Mouse (Mus musculus) heart, embryonic 16.5 days (tissue): ENCODE measurements at regions not wholly inside any gene's neighbourhood (a gene's known extent, or its start where the extent isn't known, plus 50 kb on each side); places are given as distances from the start of the nearest gene placed in this dataset.

Experiments
- ATAC-seq: fragments of 200-750 bp; cut with Nextera tagmentation; replicated peaks from 2 replicates; pipeline ENCODE4 v1.8.0; 2017; ENCODE audit warnings: moderate number of reproducible peaks; ENCODE audit not compliant: insufficient read depth, low FRiP score; ENCODE audit errors: extremely low read depth
- H3K27ac ChIP-seq: fragments of 300-500 bp; sonication (generic); 2 replicates; pipeline ENCODE4 v1.5.1; 2014; ENCODE audit warnings: mild to moderate bottlenecking, low read length, control low read depth, moderate library complexity
- H3K27me3 ChIP-seq: fragments of 300-500 bp; sonication (generic); 2 replicates; pipeline ENCODE4 v1.6.1; 2014; ENCODE audit warnings: low read length, mixed read lengths; ENCODE audit not compliant: control insufficient read depth, insufficient read depth
- H3K36me3 ChIP-seq: fragments of 300-500 bp; sonication (generic); 2 replicates; pipeline ENCODE4 v1.6.1; 2014; ENCODE audit not compliant: control insufficient read depth, insufficient read depth
- H3K4me1 ChIP-seq: fragments of 300-500 bp; sonication (generic); 2 replicates; pipeline ENCODE4 v1.6.1; 2014; ENCODE audit warnings: low read length, mixed read lengths; ENCODE audit not compliant: control insufficient read depth, insufficient read depth
- H3K4me2 ChIP-seq: fragments of 300-500 bp; sonication (generic); 2 replicates; pipeline ENCODE4 v1.6.1; 2014; ENCODE audit warnings: low read depth, mild to moderate bottlenecking, control low read depth, low read length
- H3K4me3 ChIP-seq: fragments of 300-500 bp; sonication (generic); 2 replicates; pipeline ENCODE4 v1.5.1; 2014; ENCODE audit warnings: mild to moderate bottlenecking, control low read depth, low read length
- H3K9ac ChIP-seq: fragments of 300-500 bp; sonication (generic); 2 replicates; pipeline ENCODE4 v1.6.1; 2014; ENCODE audit warnings: low read length, control low read depth
- H3K9me3 ChIP-seq: fragments of 300-500 bp; sonication (generic); replicated peaks from 2 replicates; pipeline ENCODE4 v1.6.1; 2016; ENCODE audit warnings: low read length; ENCODE audit not compliant: control insufficient read depth
- WGBS: fragments of 180-500 bp; shearing (Covaris S2); extraction: QIAGEN DNeasy Blood & Tissue Kit; methylation state at CpG from one replicate; pipeline ENCODE4 v1.1.7; 2014; 5-methylcytosine and 5-hydroxymethylcytosine counted together

DNA sequence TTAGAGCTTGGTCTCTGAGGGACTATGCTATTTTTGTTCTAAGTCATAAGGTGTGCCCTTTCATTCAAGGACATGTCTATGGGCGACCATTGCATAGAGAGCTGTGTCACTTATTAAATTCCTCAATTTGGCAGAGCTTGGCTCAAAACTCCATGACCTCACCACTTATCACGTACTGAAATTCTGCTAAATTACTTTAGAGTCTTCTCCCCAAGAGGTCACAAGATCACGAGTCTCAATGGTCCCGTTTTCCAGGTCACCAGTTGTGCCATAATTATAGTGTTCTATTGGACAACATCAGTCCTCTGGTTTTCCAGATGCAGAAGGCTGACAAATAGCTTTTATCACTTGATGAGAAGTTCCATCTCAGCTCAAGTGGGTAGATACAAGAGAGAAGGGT lies 576.9 kb downstream of the Dok5 start:
- H3K4me2 ChIP-seq: no peak overlapping the region
- H3K36me3 ChIP-seq: no peaks in the 10 kb centered on the region
- H3K27me3 ChIP-seq: no peaks in the 10 kb centered on the region
- WGBS: 72% methylated on average over 4 of the region's 4 CpGs
- no peak overlapping the region for H3K4me3 ChIP-seq
- H3K27ac ChIP-seq: no peak overlapping the region
- no peaks in the 10 kb centered on the region for H3K9me3 ChIP-seq
- no peak overlapping the region for H3K9ac ChIP-seq
- no peak for ATAC-seq
- no peaks in the 10 kb centered on the region for H3K4me1 ChIP-seq

DNA sequence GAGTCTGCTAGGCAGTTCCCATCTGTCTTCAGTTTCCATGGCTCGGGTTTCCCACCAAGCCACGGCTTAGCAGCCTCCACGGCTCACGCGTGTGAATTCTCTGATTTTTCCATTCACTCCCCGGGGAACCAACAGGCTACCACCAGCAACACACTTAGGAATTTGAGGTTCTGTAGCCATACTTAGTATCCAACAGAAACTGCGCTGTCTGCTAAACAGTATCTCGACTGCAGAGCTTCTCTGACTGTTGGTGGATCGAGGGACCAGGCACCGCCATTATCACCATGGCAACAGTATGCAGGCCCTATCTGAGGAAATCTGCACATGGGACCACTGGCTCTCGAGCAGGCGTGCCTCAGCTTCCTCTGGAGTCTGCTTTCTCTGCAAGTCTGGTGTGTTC lies 574.4 kb downstream of the Dok5 start:
- WGBS: 56% methylated on average over 12 of the region's 12 CpGs
- ATAC-seq: no peak
- H3K9ac ChIP-seq: no peak overlapping the region
- no peak overlapping the region for H3K4me3 ChIP-seq
- no peaks in the 10 kb centered on the region for H3K36me3 ChIP-seq
- no peaks in the 10 kb centered on the region for H3K9me3 ChIP-seq
- H3K4me2 ChIP-seq: no peak overlapping the region
- no peaks in the 10 kb centered on the region for H3K4me1 ChIP-seq
- H3K27ac ChIP-seq: no peak overlapping the region
- no peaks in the 10 kb centered on the region for H3K27me3 ChIP-seq

DNA sequence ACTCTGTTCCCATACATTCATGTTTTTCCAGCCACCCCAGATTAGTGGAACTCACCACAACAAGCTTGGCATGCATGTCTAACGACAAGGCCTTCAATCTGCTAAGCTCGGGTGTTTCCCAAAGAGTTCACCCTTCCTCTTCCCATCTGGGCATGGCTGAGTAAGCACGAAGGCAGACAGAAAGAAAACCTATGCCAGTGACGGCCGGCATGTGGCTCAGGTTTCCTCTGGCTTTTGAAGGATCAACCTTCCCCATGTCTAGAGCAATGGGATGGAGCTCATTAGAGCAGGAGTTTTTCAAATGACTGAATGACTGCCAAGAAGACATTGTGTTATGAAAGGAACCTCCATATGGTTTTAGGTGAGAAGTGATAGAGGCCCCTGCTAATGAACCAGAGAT lies 566.9 kb downstream of the Dok5 start:
- Histone ChIP-seq H3K27ac (no peak overlapping the region), H3K9me3 (no peaks in the 10 kb centered on the region), H3K4me3 (no peak overlapping the region), H3K27me3 (no peaks in the 10 kb centered on the region), H3K4me1 (no peaks in the 10 kb centered on the region), H3K9ac (no peak overlapping the region), H3K4me2 (no peak overlapping the region), H3K36me3 (no peaks in the 10 kb centered on the region)
- 63% methylated on average over 5 of the region's 5 CpGs for WGBS
- ATAC-seq: no peak

DNA sequence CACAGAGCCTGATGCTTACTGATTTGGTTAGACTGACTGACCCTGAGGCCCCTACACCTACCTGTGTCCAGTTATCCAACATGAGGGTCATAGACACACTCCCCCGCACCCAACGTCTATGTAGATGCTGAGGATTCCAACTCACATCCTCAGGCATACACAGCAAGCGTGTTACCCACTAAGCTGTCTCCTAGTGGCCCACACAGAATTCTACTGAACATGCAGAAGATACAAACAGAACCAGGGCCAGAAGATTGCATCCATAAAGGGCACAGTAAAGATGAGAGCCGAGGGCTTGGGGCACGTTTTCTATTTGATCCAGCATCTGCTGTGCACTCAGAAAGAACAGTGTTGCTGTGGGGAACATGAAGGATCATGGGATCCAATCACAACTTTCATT lies 564.0 kb downstream of the Dok5 start:
- no peak overlapping the region for H3K9ac ChIP-seq
- 79% methylated on average over 5 of the region's 5 CpGs for WGBS
- ATAC-seq: no peak

DNA sequence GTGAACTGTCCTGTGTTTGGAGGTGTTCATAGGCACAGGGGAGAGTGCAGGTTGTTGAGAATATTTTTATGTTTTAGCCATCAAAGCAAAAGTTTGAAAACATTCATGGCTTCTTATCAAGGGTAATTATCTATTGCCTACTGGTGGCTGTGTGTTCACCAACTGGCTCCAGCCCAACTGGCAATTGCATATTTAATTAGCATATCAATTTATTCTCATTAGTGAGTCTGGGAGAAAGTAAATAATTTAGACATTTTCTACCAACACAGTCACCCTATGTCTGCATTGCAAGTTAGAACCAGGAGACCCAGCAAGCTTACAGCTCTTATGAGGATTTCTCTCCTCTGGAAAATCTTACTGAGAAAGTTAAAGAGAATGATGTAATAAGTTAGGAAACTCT lies 561.0 kb downstream of the Dok5 start:
- H3K9me3 ChIP-seq: no peaks in the 10 kb centered on the region
- H3K4me3 ChIP-seq: no peak overlapping the region
- no peak overlapping the region for H3K9ac ChIP-seq
- H3K27ac ChIP-seq: no peak overlapping the region
- no peaks in the 10 kb centered on the region for H3K36me3 ChIP-seq
- H3K27me3 ChIP-seq: no peaks in the 10 kb centered on the region
- H3K4me1 ChIP-seq: no peaks in the 10 kb centered on the region
- no peak for ATAC-seq
- H3K4me2 ChIP-seq: no peak overlapping the region

More for the DNA sequence above, 564.0 kb downstream of the Dok5 start:
- Histone ChIP-seq H3K27ac (no peak overlapping the region), H3K27me3 (no peaks in the 10 kb centered on the region), H3K4me1 (no peaks in the 10 kb centered on the region), H3K9me3 (no peaks in the 10 kb centered on the region), H3K36me3 (no peaks in the 10 kb centered on the region), H3K4me2 (no peak overlapping the region), H3K4me3 (no peak overlapping the region)

DNA sequence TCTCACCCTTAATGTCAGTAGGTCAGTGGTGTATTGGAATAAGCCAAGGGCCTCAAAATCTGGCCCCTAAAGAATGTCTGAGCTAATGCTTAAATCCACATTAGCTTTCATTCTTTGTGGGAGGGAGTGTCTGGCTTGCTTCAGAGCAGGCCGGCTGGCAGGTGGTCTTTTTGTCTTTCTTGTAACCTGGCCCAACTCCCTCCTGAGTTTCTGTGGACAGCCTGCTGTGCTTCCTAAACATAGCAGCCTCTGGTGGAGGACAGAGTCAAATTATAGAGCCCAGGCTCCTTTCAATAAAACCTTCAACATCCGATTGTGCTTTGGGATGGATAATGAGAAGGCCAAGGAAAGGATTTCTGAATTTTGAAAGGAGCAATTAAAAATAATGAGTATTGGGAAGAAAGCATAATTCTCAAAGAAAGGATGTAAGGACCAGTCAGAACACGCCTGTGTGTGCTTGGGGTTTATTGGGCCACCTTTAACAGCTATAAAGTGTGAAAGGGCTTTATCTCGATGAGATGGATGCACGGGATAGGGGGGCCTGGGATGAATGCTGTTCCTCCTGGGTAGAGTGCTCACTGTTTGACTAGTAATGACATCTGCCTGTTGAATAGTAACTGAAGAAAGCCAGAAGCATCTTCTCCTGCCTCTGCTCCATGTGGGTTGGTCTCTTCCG lies 554.2 kb downstream of the Dok5 start:
- no peak for ATAC-seq

DNA sequence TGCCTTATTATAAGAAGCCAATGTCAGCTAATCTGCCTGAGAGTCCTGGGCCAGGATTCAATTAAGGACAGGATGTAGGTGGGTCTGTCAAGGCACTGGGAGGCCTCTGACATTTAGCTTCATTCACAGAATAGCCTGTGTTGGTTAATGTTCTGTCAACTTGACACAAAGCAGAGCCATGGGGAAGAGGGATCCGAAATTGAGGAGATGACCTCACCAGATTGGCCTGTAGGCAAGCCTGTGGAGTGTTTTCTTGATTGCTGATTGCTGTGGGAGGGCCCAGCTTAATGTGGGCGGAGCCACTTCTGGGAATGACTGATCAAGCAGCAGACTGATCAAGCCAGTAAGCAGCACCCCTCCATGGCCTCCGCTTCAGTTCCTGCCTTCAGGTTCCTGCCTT lies 548.5 kb downstream of the Dok5 start:
- ATAC-seq: peak; percentile 52; the same call in 1 of the 2 replicates

More for the DNA sequence above, 554.2 kb downstream of the Dok5 start:
- Histone ChIP-seq H3K4me3 (no peak overlapping the region), H3K9ac (no peak overlapping the region), H3K36me3 (no peaks in the 10 kb centered on the region), H3K9me3 (peaks cover 7% of the 10 kb centered on the region), H3K4me1 (no peaks in the 10 kb centered on the region), H3K4me2 (no peak overlapping the region), H3K27ac (no peak overlapping the region), H3K27me3 (no peaks in the 10 kb centered on the region)
- 49% methylated on average over 6 of the region's 6 CpGs for WGBS

DNA sequence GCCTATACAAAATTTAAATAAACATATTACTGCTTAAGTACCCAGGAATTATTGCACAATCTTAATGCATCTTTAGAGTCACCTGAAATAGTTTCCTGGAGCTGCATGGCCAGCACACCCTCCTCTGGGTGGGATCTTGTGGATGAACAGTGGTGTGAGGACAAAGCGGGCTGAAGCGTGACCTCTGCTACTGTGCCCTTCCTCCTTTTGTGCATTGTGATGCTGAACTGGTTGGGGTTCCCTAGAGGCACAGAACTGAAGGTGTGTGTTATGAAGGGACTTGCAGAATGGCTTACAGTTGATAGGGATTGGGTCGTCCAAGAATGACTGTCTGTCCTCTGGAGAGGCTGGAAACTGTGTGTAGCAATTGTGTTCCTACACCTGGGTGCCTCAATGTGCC lies 547.7 kb downstream of the Dok5 start:
- H3K9me3 ChIP-seq: peaks cover 12% of the 10 kb centered on the region
- H3K27me3 ChIP-seq: no peaks in the 10 kb centered on the region
- no peak overlapping the region for H3K4me3 ChIP-seq
- no peak for ATAC-seq
- 73% methylated on average over 3 of the region's 3 CpGs for WGBS
- H3K9ac ChIP-seq: no peak overlapping the region
- H3K27ac ChIP-seq: no peak overlapping the region
- no peaks in the 10 kb centered on the region for H3K36me3 ChIP-seq
- no peak overlapping the region for H3K4me2 ChIP-seq
- H3K4me1 ChIP-seq: no peaks in the 10 kb centered on the region

More for the DNA sequence above, 548.5 kb downstream of the Dok5 start:
- H3K27me3 ChIP-seq: no peaks in the 10 kb centered on the region
- no peak overlapping the region for H3K4me2 ChIP-seq
- no peaks in the 10 kb centered on the region for H3K4me1 ChIP-seq
- H3K9ac ChIP-seq: no peak overlapping the region
- no peak overlapping the region for H3K4me3 ChIP-seq
- peaks cover 12% of the 10 kb centered on the region for H3K9me3 ChIP-seq
- WGBS: 47% methylated on average over 3 of the region's 3 CpGs
- no peak overlapping the region for H3K27ac ChIP-seq
- no peaks in the 10 kb centered on the region for H3K36me3 ChIP-seq

DNA sequence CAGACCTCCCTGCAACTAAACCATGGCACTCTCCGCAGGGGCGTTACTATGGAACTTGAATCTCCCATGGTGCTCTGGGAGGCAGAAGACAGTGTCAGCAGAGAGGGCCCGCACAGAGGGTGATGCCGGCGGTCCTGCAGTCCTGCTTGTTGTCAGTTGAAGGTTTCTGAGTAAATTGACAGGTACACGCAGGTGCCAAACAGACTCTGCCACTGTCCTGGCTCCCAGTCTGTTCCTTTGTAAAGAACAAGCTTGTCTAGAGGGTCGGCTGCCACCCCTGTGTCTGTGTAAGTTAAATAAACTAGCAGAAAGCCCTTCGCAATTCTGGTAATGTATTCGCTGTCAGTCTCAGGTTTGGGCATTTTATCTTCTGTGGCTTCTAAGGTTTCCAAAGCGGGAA lies 521.6 kb downstream of the Dok5 start:
- no peak overlapping the region for H3K4me2 ChIP-seq

More for the DNA sequence above, 521.6 kb downstream of the Dok5 start:
- no peaks in the 10 kb centered on the region for H3K4me1 ChIP-seq
- no peaks in the 10 kb centered on the region for H3K36me3 ChIP-seq
- ATAC-seq: no peak
- H3K9me3 ChIP-seq: no peaks in the 10 kb centered on the region
- no peak overlapping the region for H3K27ac ChIP-seq
- WGBS: 51% methylated on average over 10 of the region's 10 CpGs
- H3K4me3 ChIP-seq: no peak overlapping the region
- no peak overlapping the region for H3K9ac ChIP-seq
- no peaks in the 10 kb centered on the region for H3K27me3 ChIP-seq
